Mouse (Mus musculus) c-Kit-positive CD71-positive TER-119-negative erythroid progenitor cells, embryonic 14.5 days (primary cell): Measurements from ENCODE around the gene Hps3.
"Not testable (repeated sequence)": the region's sequence is repeated elsewhere in the genome, so short reads cannot be mapped to it uniquely, and the experiment has no call there.

ENCODE experiments used
- DNase-seq: peaks from one replicate; pipeline ENCODE4 v3.0.0-alpha.2; 2013; ENCODE audit warnings: low read depth

Hps3 gene

GRCm38 (mm10) chr3:20005611-20006010 is 29.5 kb downstream of the Hps3 start:
- DNase-seq = no peak

GRCm38 (mm10) chr3:20004422-20004821 is 30.7 kb downstream of the Hps3 start:
- no peak for DNase-seq

DNA sequence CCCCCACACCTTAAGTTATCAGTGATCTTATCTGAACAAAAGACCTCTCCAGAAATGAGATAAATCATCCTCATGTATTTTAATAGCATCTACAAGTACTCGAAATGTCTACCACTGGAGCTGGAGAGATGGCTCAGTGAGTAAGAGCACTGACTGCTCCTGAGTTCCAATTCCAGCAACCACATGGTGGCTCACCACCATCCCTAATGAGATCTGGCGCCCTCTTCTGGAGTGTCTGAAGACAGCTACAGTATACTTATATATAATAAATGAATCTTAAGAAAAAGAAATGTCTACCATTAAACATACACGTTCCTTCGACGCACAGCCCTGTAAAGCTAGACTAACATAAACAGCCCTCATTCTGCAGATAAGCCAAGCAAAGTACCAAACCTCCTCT is 32.3 kb downstream of the Hps3 start:
- no peak for DNase-seq

DNA sequence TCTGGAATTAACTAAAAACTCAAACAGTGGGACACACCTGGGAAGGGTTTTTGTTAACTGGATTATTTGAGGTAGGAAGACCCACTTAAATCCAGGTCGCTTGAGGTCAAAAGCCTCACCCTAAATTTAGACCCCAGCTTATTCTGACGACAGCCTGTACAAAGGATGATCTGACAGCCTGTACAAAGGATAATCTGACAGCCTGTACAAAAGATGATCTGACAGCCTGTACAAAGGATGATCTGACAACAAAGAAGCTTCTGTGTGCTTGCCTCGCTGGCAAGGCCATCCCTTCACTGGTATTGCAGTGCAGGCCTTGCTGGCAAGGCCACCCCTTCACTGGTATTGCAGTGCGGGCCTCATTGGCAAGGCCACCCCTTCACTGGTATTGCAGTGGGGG is 34.3 kb downstream of the Hps3 start:
- DNase-seq = no peak

- DNase-seq = no peak
These were observed 35.6 kb downstream of the Hps3 start for GRCm38 (mm10) chr3:19999551-19999950.

GRCm38 (mm10) chr3:19992388-19992787 is 42.7 kb downstream of the Hps3 start:
- DNase-seq = no peak

DNA sequence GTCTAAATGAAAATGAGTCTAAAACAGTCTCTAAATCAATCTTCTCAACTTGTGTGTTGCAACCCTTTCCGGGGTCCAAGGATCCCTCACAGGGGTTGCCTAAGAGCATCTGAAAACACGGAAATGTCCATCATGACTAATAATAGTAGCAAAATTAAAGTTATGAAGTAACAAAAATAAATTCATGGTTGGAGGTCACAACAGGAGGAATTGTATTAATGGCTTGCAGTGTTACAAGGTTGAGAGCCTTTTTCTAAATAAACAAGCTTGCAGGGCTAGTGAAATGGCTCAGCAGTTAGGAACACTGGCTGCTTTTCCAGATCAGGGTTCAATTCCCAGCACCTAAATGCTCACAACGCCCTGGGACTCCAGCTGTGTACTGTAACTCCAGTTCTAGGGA is 45.1 kb downstream of the Hps3 start:
- no peak for DNase-seq

DNA sequence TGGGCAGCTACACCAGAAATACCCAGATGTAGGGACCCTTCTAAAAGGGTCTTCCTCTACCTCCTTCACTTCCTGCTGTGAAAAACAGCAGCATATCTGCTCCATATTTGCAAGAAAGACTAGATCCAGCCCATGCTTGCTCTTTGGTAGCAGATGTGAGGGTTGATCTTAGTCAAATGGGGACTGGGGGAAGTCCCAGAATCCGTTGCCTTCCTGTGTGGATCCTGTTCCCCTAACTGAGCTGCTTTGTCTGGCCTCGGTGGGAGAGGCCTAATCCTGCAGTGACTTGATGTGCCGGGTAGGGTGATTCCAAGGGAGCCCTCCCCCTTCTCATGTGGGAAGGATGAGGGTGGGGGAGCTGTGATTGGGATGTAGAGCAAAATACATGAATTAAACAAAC is 49.0 kb downstream of the Hps3 start:
- DNase-seq = no peak

GRCm38 (mm10) chr3:19982846-19983245 is 52.3 kb downstream of the Hps3 start:
- no peak for DNase-seq

DNA sequence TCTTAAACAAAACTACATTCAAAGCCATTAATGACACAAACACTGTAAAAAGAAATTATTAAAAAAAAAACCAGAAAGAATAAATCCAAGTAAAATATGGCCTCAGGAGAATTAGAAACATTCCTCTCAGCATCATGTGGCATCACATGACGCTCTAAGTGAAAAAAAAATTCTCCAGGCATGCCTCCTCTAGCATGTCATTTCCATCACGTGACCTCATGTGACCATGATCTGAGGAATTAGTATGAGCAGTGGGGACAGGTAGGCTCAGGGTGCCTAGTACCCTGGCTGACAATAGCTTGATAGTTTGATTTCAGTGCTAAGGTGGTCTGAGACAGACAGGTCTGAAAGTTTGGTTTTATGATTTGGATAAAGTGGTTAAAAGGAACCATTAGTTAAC is 54.0 kb downstream of the Hps3 start:
- no peak for DNase-seq

GRCm38 (mm10) chr3:19978474-19978873 is 56.6 kb downstream of the Hps3 start:
- DNase-seq = no peak

DNA sequence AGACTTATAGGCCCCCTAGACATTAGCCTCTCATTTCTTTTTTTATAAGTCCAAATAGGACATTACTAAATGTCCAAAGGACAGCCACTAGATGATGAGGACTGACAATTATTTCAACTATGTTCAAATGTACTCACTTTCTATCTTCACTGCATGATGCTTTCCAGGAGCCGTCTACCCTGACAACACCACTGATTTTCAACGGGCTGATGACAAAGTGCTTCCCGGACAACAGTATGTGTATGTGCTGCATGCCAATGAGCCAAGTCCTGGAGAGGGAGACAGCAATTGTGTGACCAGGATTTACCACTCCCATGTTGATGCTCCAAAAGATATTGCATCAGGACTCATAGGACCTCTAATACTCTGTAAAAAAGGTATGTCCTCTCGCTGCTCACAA is 69.0 kb downstream of the Hps3 start:
- no peak for DNase-seq

DNA sequence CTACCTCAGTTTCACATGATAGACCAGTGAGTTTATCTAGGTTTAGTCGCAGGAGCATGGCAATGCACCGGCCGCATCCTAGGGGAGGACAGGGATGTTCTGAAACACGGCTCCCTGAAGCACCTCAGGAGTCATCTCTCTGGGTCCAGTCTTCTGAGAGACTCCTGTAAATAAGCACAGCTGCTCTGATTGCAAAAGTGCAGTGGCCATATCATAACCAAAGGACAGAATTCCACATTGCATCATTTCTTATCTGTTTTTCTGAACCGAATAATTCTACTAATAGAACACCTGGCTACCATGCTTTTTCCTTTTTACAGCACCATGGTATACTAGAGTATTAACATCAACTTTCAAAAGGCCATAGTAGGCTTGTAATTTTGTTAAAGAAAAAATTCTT is 69.9 kb downstream of the Hps3 start:
- no peak for DNase-seq

DNA sequence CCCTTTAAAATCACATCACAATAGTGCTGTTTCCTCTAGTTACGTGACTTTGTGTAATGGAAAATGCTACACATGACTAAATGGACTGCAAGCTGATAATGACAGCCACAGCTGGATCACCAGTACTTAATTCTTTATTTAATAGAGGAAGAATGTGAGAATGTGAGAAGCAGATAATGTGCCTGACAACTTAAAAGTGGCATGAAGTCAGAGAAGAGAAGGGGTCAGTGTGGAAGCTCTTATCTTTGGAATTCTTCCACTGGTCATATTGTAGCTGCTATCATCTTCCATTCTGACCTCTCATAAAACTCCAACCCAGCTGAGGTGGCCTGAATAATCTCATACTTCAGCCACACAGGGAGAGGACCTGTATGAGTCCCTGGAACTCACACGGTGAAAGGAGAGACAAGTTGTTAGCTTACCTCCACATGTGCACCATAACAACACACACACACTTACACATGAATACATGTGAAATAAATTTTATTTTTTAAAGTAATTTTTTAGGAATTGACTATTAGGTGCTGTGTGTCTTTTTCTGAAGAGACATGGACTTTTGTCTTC is 70.4 kb downstream of the Hps3 start:
- no peak for DNase-seq

GRCm38 (mm10) chr3:19962769-19963513 is 72.2 kb downstream of the Hps3 start:
- DNase-seq = no peak

- no peak for DNase-seq
These were observed 73.8 kb downstream of the Hps3 start for GRCm38 (mm10) chr3:19961341-19961740.

DNA sequence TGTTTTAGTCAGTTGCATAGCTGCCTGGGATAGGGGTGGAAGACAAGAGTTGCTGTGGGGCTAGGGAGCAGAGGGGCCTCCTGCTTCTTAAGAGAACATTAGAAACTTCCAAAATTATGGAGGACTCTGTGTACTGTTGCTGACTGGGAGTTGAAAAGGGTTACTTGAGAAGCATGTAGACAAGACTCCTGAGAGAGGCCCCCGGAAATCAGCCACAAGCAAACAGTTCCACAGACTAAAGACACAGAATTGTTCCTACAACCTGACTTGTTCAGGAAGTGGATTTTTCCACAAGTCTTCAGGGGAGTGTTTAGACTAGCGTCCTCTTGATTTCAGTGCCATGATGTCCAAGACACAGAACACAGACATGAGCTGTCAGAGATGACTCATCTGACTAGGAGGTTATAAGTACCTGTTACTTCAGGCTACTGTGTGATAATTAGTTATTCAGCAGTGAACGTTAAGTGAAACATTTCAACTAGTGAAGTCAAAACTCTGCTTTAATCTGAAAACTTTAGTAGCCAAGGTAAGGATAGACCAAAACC is 74.5 kb downstream of the Hps3 start:
- DNase-seq = no peak

DNA sequence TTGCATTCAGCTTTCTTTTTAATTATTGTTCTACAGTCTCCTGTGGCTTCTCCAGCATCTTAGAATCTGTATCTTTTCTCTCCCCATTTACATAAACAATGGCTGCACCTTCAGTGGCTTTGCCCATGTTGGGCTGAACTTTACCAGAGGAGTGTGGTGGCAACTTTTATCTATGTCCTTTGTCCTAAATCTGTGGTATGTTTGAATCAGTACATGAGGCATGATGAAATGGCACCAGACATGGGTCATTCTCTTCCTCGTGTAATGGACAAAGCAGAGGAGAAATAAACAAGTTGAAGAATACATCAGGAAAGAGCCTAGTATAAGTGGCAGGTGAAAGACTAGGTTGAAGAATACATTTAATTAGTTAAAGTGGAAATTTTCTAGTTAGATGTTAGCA is 76.1 kb downstream of the Hps3 start:
- no peak for DNase-seq

- DNase-seq = no peak
These were observed 77.1 kb downstream of the Hps3 start for GRCm38 (mm10) chr3:19958031-19958430.

DNA sequence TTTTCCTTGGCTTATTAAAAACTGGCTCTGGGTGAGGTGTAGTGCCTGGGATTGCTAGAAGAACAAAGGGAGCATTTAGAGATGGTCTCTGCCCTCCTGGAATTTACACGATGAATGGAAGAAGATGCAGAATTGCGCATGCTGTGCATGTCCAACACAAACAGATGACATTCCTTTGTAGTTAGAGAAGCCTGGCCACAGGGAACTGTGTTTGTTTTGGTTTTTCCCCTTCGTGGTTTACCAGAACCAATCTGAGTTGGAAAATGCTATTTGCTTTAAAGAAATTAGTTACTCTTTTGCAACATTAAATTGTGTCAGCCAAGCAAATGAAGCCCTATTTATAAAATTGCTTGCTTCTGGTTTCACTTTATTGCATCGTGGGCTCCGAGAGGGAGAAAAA is 78.2 kb downstream of the Hps3 start, which contains the start of gene Cp:
Cp (plus strand) TSS at position 170 of the 400 bp plus-strand sequence.
- DNase-seq = no peak

DNA sequence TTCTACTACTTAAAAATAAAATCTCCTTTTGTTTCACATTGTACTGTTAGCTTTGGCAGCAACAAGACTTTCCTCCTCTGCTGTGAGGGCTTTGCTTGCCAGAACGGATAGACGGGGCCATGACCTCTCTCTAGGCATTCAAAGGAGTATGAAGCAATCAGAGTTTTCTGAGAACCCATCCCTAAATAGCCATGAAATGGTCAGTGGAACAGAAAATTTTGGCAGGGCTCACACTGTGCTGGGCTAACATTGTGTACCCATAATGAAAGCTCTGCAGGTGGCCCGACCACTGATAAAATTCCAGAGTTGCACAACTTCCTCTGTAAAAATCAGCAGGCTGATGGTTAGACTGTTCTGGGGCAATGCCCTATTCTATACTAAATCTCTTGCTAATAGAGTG is 81.2 kb downstream of the Hps3 start:
- DNase-seq = no peak

DNA sequence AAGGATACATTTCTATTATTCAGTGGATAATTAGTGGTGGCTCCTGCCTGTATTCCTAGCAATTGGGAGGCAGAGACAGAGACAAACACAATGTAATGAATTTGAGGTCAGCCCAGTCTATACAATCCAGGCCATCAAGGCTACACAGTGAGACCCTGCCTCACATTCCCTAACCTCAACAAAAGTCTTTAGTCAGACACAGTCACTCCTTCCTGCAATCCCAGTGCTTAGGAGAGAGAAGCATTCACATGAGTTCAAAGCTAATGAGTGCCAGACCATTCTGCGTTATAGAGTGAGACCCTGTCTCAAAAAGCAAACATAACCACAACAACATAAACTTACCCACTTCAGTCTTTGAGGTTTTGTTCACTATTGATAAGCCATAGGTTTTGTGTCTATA is 81.7 kb downstream of the Hps3 start:
- DNase-seq = no peak

DNA sequence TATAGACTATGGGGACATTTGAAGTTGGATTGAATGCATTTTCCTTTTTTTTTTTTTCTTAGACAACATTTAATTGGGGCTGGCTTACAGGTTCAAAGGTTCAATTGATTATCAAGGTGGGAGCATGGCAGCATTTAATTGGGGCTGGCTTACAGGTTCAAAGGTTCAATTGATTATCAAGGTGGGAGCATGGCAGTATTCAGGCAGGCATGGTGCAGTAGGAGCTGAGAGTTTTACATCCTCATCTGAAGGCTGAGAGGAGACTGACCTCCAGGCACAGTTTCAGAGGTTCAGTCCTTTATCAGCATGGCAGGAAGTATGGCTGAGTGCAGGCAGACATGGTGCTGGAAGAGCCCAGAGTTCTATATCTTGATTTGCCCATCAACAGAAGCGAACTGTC is 85.7 kb downstream of the Hps3 start:
- not testable (repeated sequence) for DNase-seq

DNA sequence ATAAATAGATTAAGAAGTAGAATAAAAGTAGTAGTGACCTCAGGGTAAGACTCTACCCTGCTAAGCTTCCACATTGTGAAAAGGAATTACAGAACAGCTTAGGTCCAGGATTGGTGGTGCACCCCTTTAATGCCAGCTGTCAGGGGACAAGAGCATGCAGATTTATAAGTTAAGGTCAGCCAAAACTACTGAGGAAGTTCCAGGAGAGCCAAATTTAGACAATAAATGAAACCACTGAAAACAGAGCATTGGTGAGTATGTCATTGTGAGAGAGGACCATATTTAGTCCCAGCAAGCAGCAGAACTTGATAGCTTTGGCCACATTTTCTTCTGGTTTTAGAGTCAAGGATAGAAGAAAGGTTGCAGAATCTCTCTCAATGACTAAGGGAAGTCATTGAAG is 86.6 kb downstream of the Hps3 start:
- DNase-seq = no peak
